Mouse (Mus musculus) heart, postnatal 0 days (tissue): ENCODE results near the gene Ntn4. TPM values are rescaled to one million over a fixed set of nuclear protein-coding genes. Genes with fewer than 3 reads are reported as not detected.

ENCODE experiments used
- ATAC-seq: fragments of 200-750 bp; cut with Nextera tagmentation; 2 replicates; pipeline ENCODE4 v1.8.0; 2017; ENCODE audit warnings: low read depth, moderate number of reproducible peaks, moderate library complexity; ENCODE audit not compliant: insufficient read depth
- DNase-seq: peaks from one replicate; pipeline ENCODE4 v3.0.0-alpha.2; 2016; ENCODE audit warnings: low spot score
- H3K27ac ChIP-seq: fragments of 300-500 bp; sonication (generic); 2 replicates; pipeline ENCODE4 v1.5.1; 2014; ENCODE audit warnings: low read depth, mild to moderate bottlenecking
- H3K27me3 ChIP-seq: fragments of 300-500 bp; sonication (generic); 2 replicates; pipeline ENCODE4 v1.6.1; 2014; ENCODE audit warnings: low read length, mixed read lengths; ENCODE audit not compliant: control insufficient read depth, insufficient read depth
- H3K36me3 ChIP-seq: fragments of 300-500 bp; sonication (generic); replicated peaks from 2 replicates; pipeline ENCODE4 v1.6.1; 2014; ENCODE audit warnings: low read length, mixed read lengths; ENCODE audit not compliant: control insufficient read depth, insufficient read depth
- H3K4me1 ChIP-seq: fragments of 300-500 bp; sonication (generic); 2 replicates; pipeline ENCODE4 v1.6.1; 2014; ENCODE audit warnings: antibody characterized with exemption; ENCODE audit not compliant: control insufficient read depth, insufficient read depth
- H3K4me2 ChIP-seq: fragments of 300-500 bp; sonication (generic); 2 replicates; pipeline ENCODE4 v1.6.1; 2014; ENCODE audit warnings: low read depth, mild to moderate bottlenecking, low read length, moderate library complexity
- H3K4me3 ChIP-seq: fragments of 300-500 bp; sonication (generic); 2 replicates; pipeline ENCODE4 v1.5.1; 2014; ENCODE audit warnings: low read depth, low read length
- H3K9ac ChIP-seq: fragments of 300-500 bp; sonication (generic); replicated peaks from 2 replicates; pipeline ENCODE4 v1.6.1; 2014; ENCODE audit warnings: low read depth, low read length, mixed read lengths
- H3K9me3 ChIP-seq: fragments of 300-500 bp; sonication (generic); replicated peaks from 2 replicates; pipeline ENCODE4 v1.6.1; 2016; ENCODE audit warnings: low read length; ENCODE audit not compliant: control insufficient read depth
- CTCF ChIP-seq: IDR thresholded peaks from 2 replicates; pipeline ENCODE4 v1.5.1; 2016; ENCODE audit warnings: antibody characterized with exemption, control low read depth, low read depth
- EP300 ChIP-seq: IDR thresholded peaks from 2 replicates; pipeline ENCODE4 v1.6.1; 2016; ENCODE audit warnings: antibody characterized with exemption, low read depth
- WGBS: fragments of 180-500 bp; shearing (Covaris S2); extraction: QIAGEN DNeasy Blood & Tissue Kit; methylation state at CpG from one replicate; pipeline ENCODE4 v1.1.7; 2014; 5-methylcytosine and 5-hydroxymethylcytosine counted together
- polyA plus RNA-seq: library from polyadenylated mRNA; unstranded; fragments of >200 nt; fragmentation: Nextera tagmentation; extraction: Ambion mirVana; gene quantifications from 2 replicates; pipeline ENCODE4 v1.2.1, GENCODE M21; 2015
- total RNA-seq: library from RNA; depleted of rRNA; stranded (reverse); fragments of >200 nt; gene quantifications from 2 replicates; pipeline ENCODE4 v1.2.3, GENCODE M21; 2014; ENCODE audit warnings: low replicate concordance

The Ntn4 gene
- total and polyA plus RNA-seq, 2 experiments from 2014 or later = 2.5 to 37.2 TPM

- Histone ChIP-seq H3K9me3 (no peaks in the 10 kb centered on the region), H3K4me2 (no peak overlapping the region), H3K27ac (no peak overlapping the region), H3K4me3 (no peak overlapping the region), H3K27me3 (peaks cover 17% of the 10 kb centered on the region), H3K4me1 (no peaks in the 10 kb centered on the region), H3K9ac (no peak overlapping the region), H3K36me3 (no peaks in the 10 kb centered on the region)
- TF ChIP-seq EP300 = no peak
- no peak for TF ChIP-seq CTCF
- no peak for DNase-seq
- 79% methylated on average over 5 of the region's 5 CpGs for WGBS
- no peak for ATAC-seq
Observed at GRCm38 (mm10) chr10:93633563-93633962, 6.9 kb upstream of the Ntn4 start.

GRCm38 (mm10) chr10:93633971-93634370 lies 6.5 kb upstream of the Ntn4 start:
- no peaks in the 10 kb centered on the region for H3K36me3 ChIP-seq
- peaks cover 19% of the 10 kb centered on the region for H3K27me3 ChIP-seq
- no peak overlapping the region for H3K9ac ChIP-seq
- H3K27ac ChIP-seq = no peak overlapping the region
- ATAC-seq (no peak), DNase-seq (no peak)
- no peaks in the 10 kb centered on the region for H3K4me1 ChIP-seq
- WGBS = 90% methylated on average over 2 of the region's 2 CpGs
- no peak overlapping the region for H3K4me2 ChIP-seq
- TF ChIP-seq CTCF = no peak
- TF ChIP-seq EP300 = no peak
- H3K4me3 ChIP-seq = no peak overlapping the region
- H3K9me3 ChIP-seq = no peaks in the 10 kb centered on the region

- H3K9me3 ChIP-seq = no peaks in the 10 kb centered on the region
Observed at GRCm38 (mm10) chr10:93635941-93636340, 4.5 kb upstream of the Ntn4 start.

GRCm38 (mm10) chr10:93640953-93641820 lies 706 bp downstream of the Ntn4 start:
- Histone ChIP-seq H3K4me1 (peaks cover 17% of the 10 kb centered on the region; the same call in 1 of the 2 replicates), H3K27me3 (peaks cover 17% of the 10 kb centered on the region), H3K4me2 (peak overlapping the region; percentile 92), H3K36me3 (no peaks in the 10 kb centered on the region), H3K9ac (peak overlapping the region; percentile 77), H3K9me3 (no peaks in the 10 kb centered on the region), H3K27ac (peak overlapping the region; percentile 73), H3K4me3 (peak overlapping the region; percentile 79)
- DNase-seq (peak; percentile 32), ATAC-seq (peak; percentile 47)
- under 1% methylated on average over 58 of the region's 73 CpGs for WGBS
- TF ChIP-seq CTCF = no peak
- no peak for TF ChIP-seq EP300

More at GRCm38 (mm10) chr10:93635941-93636340, 4.5 kb upstream of the Ntn4 start:
- TF ChIP-seq EP300 (no peak), CTCF (no peak)
- Histone ChIP-seq H3K4me1 (no peaks in the 10 kb centered on the region; the same call in 1 of the 2 replicates), H3K27me3 (peaks cover 22% of the 10 kb centered on the region), H3K27ac (no peak overlapping the region), H3K4me3 (no peak overlapping the region), H3K36me3 (no peaks in the 10 kb centered on the region), H3K9ac (no peak overlapping the region), H3K4me2 (no peak overlapping the region)
- no peak for ATAC-seq
- 51% methylated on average over 9 of the region's 9 CpGs for WGBS
- no peak for DNase-seq

GRCm38 (mm10) chr10:93641821-93642746 lies 1.6 kb downstream of the Ntn4 start:
- H3K27me3 ChIP-seq = peaks cover 17% of the 10 kb centered on the region
- H3K4me2 ChIP-seq = peak overlapping the region; percentile 92
- H3K4me3 ChIP-seq = peak overlapping the region; percentile 79
- ATAC-seq (peak; percentile 47), DNase-seq (no peak)
- peaks cover 22% of the 10 kb centered on the region; the same call in 1 of the 2 replicates for H3K4me1 ChIP-seq
- no peaks in the 10 kb centered on the region for H3K9me3 ChIP-seq
- H3K9ac ChIP-seq = peak overlapping the region; percentile 77
- H3K36me3 ChIP-seq = 0 out of 2 replicates have a peak, but pooled peaks cover 4% of the 10 kb centered on the region
- peak overlapping the region; percentile 73 for H3K27ac ChIP-seq
- 5% methylated on average over 32 of the region's 32 CpGs for WGBS
- no peak for TF ChIP-seq EP300
- TF ChIP-seq CTCF = no peak
